ENCODE assay signal across 8 mouse cellular contexts in the genomic region with DNA sequence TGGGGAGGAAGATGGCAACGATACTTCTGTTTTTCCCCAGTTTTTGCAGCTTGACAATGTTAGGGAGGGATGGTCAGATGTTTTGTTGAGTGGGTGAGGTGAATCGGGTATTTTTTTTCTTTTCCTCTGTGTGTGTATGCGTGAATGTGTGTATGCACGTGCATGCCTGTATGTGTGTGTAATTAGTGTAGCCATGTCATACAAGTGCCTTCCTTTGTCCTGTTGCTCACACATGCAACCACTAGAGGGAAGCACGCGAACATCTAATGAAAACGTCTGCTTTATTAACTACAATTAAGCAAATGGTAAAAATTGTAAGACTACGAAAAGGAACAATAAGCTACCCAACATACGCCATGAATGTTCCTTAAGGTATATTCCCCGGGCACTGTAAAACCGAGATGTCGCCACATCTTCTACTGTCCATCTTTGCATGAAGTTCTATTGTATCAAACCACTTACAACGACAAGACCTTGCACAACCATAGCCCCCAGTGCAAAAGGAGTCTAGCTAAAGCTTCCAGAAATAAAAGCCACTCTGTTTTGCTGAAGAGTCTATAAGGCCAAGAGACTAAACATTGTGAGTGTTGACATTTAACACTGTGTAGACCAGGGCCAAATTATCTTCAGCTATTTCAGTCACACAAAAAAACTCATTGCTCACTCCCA. TPM values are rescaled to one million over a fixed set of nuclear protein-coding genes. Genes with fewer than 3 reads are reported as not detected.
DNase-seq lines count a peak whose midpoint lies in the region; ATAC-seq lines count a peak whose summit lies in the region.

No protein-coding gene starts in this region.

- H3K36me3 ChIP-seq in kidney, embryonic 15.5 days, result no peaks in the 10 kb centered on the region

- 0 out of 2 replicates have a peak, but pooled peaks cover 2% of the 10 kb centered on the region for H3K27me3 ChIP-seq in kidney, embryonic 15.5 days

- WGBS in kidney, embryonic 15.5 days, result 60% methylated on average over 13 of the region's 13 CpGs

- H3K9me3 ChIP-seq in kidney, embryonic 15.5 days (replicated peaks), result no peaks in the 10 kb centered on the region

- H3K9ac ChIP-seq in kidney, embryonic 15.5 days, result no peak overlapping the region

- ATAC-seq in kidney, embryonic 15.5 days (replicated peaks; ENCODE audit: low FRiP score), result no peak
- ATAC-seq in megakaryocyte-erythroid progenitor cell, adult 5-6 weeks (replicated peaks; ENCODE audit: low FRiP score, low TSS enrichment, poor library complexity, severe bottlenecking), result no peak

- no peak overlapping the region for H3K27ac ChIP-seq in kidney, embryonic 15.5 days

- no peaks in the 10 kb centered on the region for H3K4me1 ChIP-seq in kidney, embryonic 15.5 days

- no peak overlapping the region for H3K4me2 ChIP-seq in kidney, embryonic 15.5 days

- no peak overlapping the region for H3K4me3 ChIP-seq in kidney, embryonic 15.5 days (replicated peaks)

- peak; percentile 42 for DNase-seq in kidney, adult 9 months
- DNase-seq in R1 (ENCODE audit: low read depth, low spot score), result peak; percentile 20
- peak; percentile 37 to 66 for DNase-seq in cerebellum, postnatal 25 days
- peak; percentile 64 for DNase-seq in kidney, postnatal 10 days
- peak; percentile 51 for DNase-seq in lung, postnatal 36 days
- no peak for DNase-seq in spleen, adult 12 weeks (ENCODE audit: low spot score)

RNA-seq across cellular contexts. Expression of gene Tnfsf13b, which starts 37.7 kb away (rescaled TPM):
- 6.1 and 6.9 TPM in 2 replicates for polyA plus RNA-seq in kidney, embryonic 15.5 days (2015; fragmentation: Nextera tagmentation; extraction: Ambion mirVana)
- 0.20 TPM in 1 of 2 replicates, not detected in the other for total RNA-seq in megakaryocyte-erythroid progenitor cell, adult 5-6 weeks (2014; fragmentation: Nextera tagmentation)
- total RNA-seq in megakaryocyte-erythroid progenitor cell, adult 5-6 weeks (2017), result 0.15 TPM in 1 of 2 replicates, not detected in the other
